Mouse (Mus musculus) kidney, adult 2 months (tissue): ENCODE data around the gene Vps45.

Experiments used
- CTCF ChIP-seq: fragments of 200-500 bp; conservative IDR thresholded peaks from 2 replicates; pipeline ENCODE4 v1.5.1; 2011; ENCODE audit warnings: low read depth, mild to moderate bottlenecking, control low read depth, low read length, moderate library complexity, mixed read lengths; ENCODE audit not compliant: insufficient read depth, insufficient read length
- POLR2A ChIP-seq: fragments of 200-500 bp; IDR thresholded peaks from one replicate; pipeline ENCODE4 v1.6.1; 2011; ENCODE audit warnings: low read depth, low read length, control low read depth

DNA sequence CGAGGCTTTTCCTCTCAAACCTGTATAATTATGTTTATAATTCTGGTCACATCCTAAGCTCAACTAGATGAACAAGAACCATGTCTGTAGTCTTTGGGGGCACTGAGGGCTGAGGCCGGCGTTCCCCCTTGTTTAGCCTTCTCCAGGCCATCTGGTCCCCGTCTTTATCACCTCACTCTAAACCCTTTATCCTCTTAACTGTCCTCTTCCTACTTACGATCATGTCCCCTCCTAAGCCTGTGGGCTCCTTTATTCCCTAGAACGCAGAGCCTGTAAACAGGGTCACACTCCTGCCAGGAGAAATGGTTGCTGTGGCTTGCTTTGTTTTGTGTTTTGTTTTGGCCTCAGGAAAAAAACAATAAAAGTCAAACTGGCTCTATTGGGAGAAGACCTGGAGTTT is 33.7 kb upstream of the Vps45 start:
- TF ChIP-seq POLR2A, result no peak
- TF ChIP-seq CTCF, result no peak
